Mouse (Mus musculus) stomach, embryonic 16.5 days (tissue): Measurements from ENCODE around the gene Pde4dip. TPM values are rescaled to one million over a fixed set of nuclear protein-coding genes. Genes with fewer than 3 reads are reported as not detected.

ENCODE experiments used
- ATAC-seq: fragments of 200-750 bp; cut with Nextera tagmentation; 2 replicates; pipeline ENCODE4 v1.8.0; 2017; ENCODE audit warnings: moderate number of reproducible peaks, moderate TSS enrichment; ENCODE audit not compliant: insufficient read depth, low FRiP score
- H3K27ac ChIP-seq: fragments of 300-500 bp; sonication (generic); 2 replicates; pipeline ENCODE4 v1.5.1; 2014; ENCODE audit warnings: low read length
- H3K27me3 ChIP-seq: fragments of 300-500 bp; sonication (generic); 2 replicates; pipeline ENCODE4 v1.6.1; 2014; ENCODE audit warnings: low read length, control low read depth, mixed read lengths; ENCODE audit not compliant: control insufficient read depth, insufficient read depth
- H3K36me3 ChIP-seq: fragments of 300-500 bp; sonication (generic); 2 replicates; pipeline ENCODE4 v1.6.1; 2014; ENCODE audit warnings: low read length; ENCODE audit not compliant: control insufficient read depth, insufficient read depth
- H3K4me1 ChIP-seq: fragments of 300-500 bp; sonication (generic); 2 replicates; pipeline ENCODE4 v1.6.1; 2014; ENCODE audit warnings: low read length, control low read depth, mixed read lengths; ENCODE audit not compliant: control insufficient read depth, insufficient read depth
- H3K4me2 ChIP-seq: fragments of 300-500 bp; sonication (generic); 2 replicates; pipeline ENCODE4 v1.6.1; 2014; ENCODE audit warnings: low read depth, low read length, mixed read lengths
- H3K4me3 ChIP-seq: fragments of 300-500 bp; sonication (generic); replicated peaks from 2 replicates; pipeline ENCODE4 v1.5.1; 2014; ENCODE audit warnings: mild to moderate bottlenecking, low read length
- H3K9ac ChIP-seq: fragments of 300-500 bp; sonication (generic); 2 replicates; pipeline ENCODE4 v1.6.1; 2014; ENCODE audit warnings: low read length
- H3K9me3 ChIP-seq: fragments of 300-500 bp; sonication (generic); replicated peaks from 2 replicates; pipeline ENCODE4 v1.6.1; 2016; ENCODE audit warnings: low read length, control low read depth; ENCODE audit not compliant: control insufficient read depth
- WGBS: fragments of 180-500 bp; shearing (Covaris S2); extraction: QIAGEN DNeasy Blood & Tissue Kit; methylation state at CpG from one replicate; pipeline ENCODE4 v1.1.7; 2014; 5-methylcytosine and 5-hydroxymethylcytosine counted together
- polyA plus RNA-seq: library from polyadenylated mRNA; unstranded; fragments of >200 nt; fragmentation: Nextera tagmentation; extraction: Ambion mirVana; gene quantifications from 2 replicates; pipeline ENCODE4 v1.2.1, GENCODE M21; 2015

Pde4dip gene
- polyA plus RNA-seq = 27.5 and 31.3 TPM in 2 replicates

DNA sequence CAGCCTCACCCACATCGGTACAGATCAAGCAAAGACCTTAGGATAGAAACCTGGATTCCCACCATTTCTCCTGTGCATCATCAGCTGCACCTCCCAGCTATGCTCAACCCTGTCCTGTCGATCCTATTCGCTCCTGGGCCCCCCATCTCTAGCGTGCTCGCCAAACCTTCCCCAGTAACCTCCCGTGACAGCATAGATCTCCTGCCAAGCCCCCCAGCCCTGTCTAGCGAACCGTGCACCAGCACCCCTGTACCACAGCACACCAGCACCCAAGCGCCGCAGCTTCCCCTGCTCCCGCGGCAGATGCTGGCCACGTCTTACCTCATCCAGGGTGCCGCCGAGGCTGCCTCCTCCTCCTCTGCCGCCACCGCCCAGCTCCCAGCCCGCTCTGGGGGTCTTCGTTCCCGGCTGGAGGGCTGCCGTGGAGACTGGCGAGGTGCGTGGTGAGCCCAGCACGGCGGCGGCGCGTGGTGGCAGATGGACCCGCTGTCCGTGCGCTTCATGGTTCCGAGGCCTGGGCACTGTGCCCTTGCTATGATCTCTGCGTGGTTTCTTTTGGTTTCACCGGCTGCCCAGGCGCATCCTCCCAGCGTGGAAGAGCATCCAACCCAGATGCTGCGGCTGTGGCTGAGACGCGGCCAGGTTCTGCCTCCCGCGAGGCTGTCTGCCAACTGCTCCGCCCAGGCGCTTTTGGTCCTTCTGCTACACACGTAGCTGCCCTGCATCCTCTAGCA, at the start of gene Pde4dip:
Pde4dip (minus strand) TSS at position 540 of the 734 bp plus-strand sequence.
- H3K36me3 ChIP-seq = no peaks in the 10 kb centered on the region
- H3K9ac ChIP-seq = peak within 1 kb of the TSS; percentile 51; the same call in 1 of the 2 replicates
- no peak within 1 kb of the TSS for H3K27ac ChIP-seq
- 3% methylated on average over 44 of the region's 44 CpGs for WGBS
- peaks cover 25% of the 10 kb centered on the region for H3K27me3 ChIP-seq
- peak within 1 kb of the TSS; percentile 42 for H3K4me3 ChIP-seq
- H3K9me3 ChIP-seq = no peaks in the 10 kb centered on the region
- ATAC-seq = no peak
- peaks cover 9% of the 10 kb centered on the region; the same call in 1 of the 2 replicates for H3K4me1 ChIP-seq
- peak within 1 kb of the TSS; percentile 67 for H3K4me2 ChIP-seq

DNA sequence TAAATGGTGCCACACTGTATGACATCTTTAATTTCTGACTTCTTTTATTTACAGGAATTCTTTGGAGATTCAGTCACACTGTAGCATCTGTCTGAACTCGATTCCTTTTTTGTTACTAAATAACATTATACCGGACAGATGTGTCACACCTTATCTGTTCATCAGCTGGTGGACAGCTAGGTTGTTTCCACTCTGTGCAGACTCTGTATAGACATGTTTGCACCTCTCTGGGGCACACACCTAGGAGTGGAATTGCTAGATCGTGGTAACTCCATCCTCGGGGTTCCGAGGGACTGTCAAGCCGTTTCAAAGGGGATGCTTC, 49.4 kb upstream of the Pde4dip start:
- Histone ChIP-seq H3K9ac (no peak overlapping the region), H3K27ac (no peak overlapping the region), H3K4me3 (no peak overlapping the region), H3K4me2 (no peak overlapping the region), H3K27me3 (no peaks in the 10 kb centered on the region), H3K9me3 (no peaks in the 10 kb centered on the region), H3K36me3 (no peaks in the 10 kb centered on the region), H3K4me1 (peaks cover 50% of the 10 kb centered on the region)
- 66% methylated on average over 6 of the region's 6 CpGs for WGBS
- no peak for ATAC-seq

DNA sequence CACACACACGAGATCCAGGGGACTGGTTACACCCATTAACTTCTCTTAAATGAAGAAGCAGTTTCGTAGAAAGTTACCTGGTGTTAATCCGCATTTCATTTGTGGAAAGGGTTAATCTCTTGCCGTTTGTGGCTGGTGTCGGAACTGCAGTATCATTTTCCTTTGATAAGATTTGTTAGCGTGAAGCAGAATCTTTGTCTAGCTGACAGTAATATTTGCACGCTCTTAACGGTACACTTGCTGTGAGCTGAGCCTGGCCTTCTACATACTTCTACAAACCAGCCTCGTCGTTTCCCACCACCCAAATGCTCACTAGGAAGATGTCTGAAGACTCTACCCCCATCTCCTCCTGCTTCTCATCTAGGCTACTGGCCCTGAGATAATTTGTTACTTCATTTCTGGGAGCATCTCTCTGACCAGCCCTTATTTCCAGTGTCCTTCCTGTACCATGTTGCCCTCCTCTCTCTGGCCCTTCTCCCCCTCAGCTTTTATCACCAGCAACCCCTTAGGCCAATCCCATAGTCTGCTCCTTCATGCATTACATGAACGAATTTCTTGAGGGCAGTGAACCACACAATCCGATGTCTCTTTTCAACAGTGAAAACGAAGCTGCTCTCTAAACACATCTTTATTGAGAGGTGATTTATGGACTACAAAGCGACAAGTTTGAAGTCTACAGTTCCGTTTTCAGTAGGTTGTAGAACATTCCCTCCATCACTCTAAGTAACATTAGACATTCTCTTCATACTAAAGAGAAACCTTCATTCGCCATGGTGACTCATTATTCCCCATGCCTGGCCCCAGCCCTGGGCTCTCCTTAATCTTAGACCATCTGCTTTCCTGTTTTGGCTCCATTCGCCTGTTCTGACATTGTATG, 48.8 kb upstream of the Pde4dip start:
- H3K4me1 ChIP-seq = peaks cover 49% of the 10 kb centered on the region
- no peak overlapping the region for H3K27ac ChIP-seq
- H3K27me3 ChIP-seq = no peaks in the 10 kb centered on the region
- H3K9ac ChIP-seq = no peak overlapping the region
- ATAC-seq = no peak
- no peaks in the 10 kb centered on the region for H3K36me3 ChIP-seq
- WGBS = 35% methylated on average over 17 of the region's 17 CpGs
- no peak overlapping the region for H3K4me3 ChIP-seq
- no peaks in the 10 kb centered on the region for H3K9me3 ChIP-seq
- H3K4me2 ChIP-seq = no peak overlapping the region

DNA sequence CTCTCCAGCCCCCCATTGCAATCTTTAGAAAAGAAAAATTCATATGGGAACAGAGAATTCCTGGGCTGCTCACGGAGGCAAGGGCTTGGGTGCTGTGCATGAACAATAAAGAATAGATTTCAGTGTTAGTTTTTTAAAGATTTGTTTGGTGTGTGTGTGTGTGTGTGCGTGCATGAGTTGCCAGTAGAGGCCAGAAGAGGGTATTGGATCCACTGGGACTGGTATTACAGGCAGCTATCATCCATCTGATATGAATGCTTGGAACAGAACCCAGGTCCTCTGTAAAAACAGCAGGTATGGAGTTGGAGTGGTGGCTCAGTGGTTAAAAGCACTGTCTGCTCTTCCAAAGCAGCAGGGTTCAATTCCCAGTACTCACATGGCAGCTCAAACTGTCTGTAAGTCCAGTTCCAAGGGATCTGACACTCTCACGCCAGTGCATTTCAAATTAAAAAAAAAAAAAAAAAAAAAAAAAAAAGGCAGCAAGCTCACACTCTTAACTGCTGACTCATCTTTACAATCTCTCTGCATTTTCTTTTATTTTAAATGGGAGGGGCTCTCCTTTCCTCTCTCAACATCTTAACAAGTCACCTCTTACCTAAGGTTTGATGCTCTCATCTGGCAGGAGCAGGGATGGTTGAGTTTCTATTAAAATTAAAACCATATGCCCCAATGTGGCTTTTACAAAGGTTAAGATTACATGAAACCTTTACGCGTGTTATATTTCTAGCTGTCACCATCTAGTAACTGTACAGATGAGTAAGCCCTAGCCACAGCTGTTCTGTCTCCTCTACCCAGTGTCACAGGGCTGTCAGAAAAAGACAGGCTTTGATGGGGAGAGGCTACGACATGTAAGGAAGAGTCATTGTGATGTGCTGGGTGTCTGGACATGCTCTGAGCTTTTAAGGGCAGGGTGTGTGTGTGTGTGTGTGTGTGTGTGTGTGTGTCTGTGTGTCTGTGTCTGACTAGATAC, 46.1 kb upstream of the Pde4dip start:
- no peaks in the 10 kb centered on the region for H3K27me3 ChIP-seq
- no peak overlapping the region for H3K27ac ChIP-seq
- peaks cover 33% of the 10 kb centered on the region for H3K4me1 ChIP-seq
- 80% methylated on average over 6 of the region's 6 CpGs for WGBS
- H3K9me3 ChIP-seq = no peaks in the 10 kb centered on the region
- no peak for ATAC-seq
- no peak overlapping the region for H3K4me3 ChIP-seq
- H3K36me3 ChIP-seq = no peaks in the 10 kb centered on the region
- no peak overlapping the region for H3K4me2 ChIP-seq
- H3K9ac ChIP-seq = no peak overlapping the region

DNA sequence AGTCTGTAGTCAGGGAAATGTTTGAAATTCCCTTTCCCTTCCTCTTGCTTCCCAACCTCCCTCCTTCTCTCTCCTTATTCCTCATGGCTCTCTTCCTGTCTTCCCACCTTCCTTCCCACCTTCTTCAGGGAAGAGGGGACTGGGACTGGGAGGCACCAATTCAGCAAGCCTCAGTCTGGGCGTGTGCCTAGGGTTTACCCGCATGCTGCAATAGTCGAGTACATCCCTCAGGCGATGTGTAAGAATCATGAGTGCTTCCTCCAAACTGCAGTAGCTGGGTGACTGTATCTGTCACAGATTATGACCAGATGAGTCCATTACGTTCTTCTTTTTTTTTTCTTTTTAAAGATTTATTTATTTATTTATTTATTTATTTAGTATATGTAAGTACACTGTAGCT, 45.3 kb upstream of the Pde4dip start:
- Histone ChIP-seq H3K4me2 (no peak overlapping the region), H3K4me3 (no peak overlapping the region), H3K36me3 (no peaks in the 10 kb centered on the region), H3K9ac (no peak overlapping the region), H3K9me3 (no peaks in the 10 kb centered on the region), H3K27ac (no peak overlapping the region), H3K4me1 (peaks cover 27% of the 10 kb centered on the region), H3K27me3 (no peaks in the 10 kb centered on the region)
- WGBS = 77% methylated on average over 5 of the region's 5 CpGs
- ATAC-seq = no peak

DNA sequence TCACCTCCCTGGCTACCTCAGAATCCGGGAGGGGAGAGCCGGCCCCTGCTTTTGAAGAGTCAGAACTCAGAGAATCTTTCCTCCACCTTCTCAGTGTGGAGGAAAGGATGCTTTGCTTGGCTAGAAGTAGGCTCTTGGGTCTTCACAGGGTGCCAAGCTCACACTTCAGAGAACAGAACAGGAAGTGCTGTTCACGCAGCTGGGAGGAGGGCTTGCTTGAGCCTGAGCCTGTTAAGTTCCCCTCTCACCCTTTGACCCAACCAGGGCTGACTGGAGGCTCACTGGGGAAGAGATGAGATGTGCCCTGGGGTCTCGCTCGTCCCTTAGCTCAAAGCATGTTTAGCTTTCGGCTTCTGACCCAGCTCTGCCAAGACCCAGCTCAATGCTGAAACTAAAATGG, 44.7 kb upstream of the Pde4dip start:
- H3K4me3 ChIP-seq = no peak overlapping the region
- WGBS = 37% methylated on average over 6 of the region's 6 CpGs
- H3K4me1 ChIP-seq = peaks cover 31% of the 10 kb centered on the region
- no peak for ATAC-seq
- H3K27ac ChIP-seq = no peak overlapping the region
- no peaks in the 10 kb centered on the region for H3K36me3 ChIP-seq
- H3K4me2 ChIP-seq = no peak overlapping the region
- H3K27me3 ChIP-seq = no peaks in the 10 kb centered on the region
- no peak overlapping the region; the same call in 1 of the 2 replicates for H3K9ac ChIP-seq
- no peaks in the 10 kb centered on the region for H3K9me3 ChIP-seq

DNA sequence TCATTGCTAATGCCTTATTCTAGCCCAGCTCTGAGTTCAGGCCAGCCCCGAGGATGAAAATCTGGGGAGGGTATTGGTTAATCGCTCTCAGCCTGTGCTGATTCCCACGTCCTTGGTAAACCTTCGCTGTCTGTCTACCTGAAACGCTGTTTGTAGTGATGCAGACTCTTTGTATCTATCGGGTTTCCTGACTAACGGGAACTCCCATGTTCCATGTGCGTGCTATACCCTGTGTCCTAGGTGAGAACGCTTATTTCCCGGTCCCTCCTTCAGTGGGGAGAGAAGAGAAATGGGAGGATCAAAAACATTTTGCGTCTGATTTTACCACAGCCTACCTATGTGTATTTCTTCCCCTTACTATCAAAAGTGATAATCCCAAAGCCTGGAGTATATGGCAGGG, 44.3 kb upstream of the Pde4dip start:
- Histone ChIP-seq H3K36me3 (no peaks in the 10 kb centered on the region), H3K9me3 (no peaks in the 10 kb centered on the region), H3K4me2 (peak overlapping the region; percentile 37; the same call in 1 of the 2 replicates), H3K4me3 (no peak overlapping the region), H3K9ac (no peak overlapping the region), H3K27me3 (no peaks in the 10 kb centered on the region), H3K4me1 (peaks cover 31% of the 10 kb centered on the region), H3K27ac (no peak overlapping the region)
- ATAC-seq = no peak
- WGBS = 39% methylated on average over 11 of the region's 11 CpGs

DNA sequence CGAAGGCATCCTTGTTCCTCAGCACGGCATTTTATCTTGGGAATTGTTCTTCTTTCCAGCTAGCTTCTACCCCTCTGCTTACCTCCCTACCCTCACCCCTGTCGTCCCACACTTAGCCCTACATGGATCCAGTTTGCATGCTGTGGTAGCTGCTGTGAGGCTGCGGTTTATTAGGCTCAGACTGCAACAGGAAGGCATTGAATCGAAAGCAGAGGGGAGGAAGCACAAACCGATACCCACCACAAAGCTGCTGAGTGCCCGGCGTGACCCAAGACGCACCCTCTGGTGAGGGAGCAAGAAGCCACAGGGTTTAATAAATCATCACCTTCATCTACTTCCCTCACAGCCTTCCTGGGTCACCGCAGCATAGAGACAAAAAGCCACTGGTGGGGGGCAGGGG, 43.6 kb upstream of the Pde4dip start:
- H3K9ac ChIP-seq = peak overlapping the region; percentile 51; the same call in 1 of the 2 replicates
- H3K27me3 ChIP-seq = no peaks in the 10 kb centered on the region
- 17% methylated on average over 10 of the region's 10 CpGs for WGBS
- H3K4me1 ChIP-seq = peaks cover 24% of the 10 kb centered on the region
- H3K9me3 ChIP-seq = no peaks in the 10 kb centered on the region
- peak overlapping the region; percentile 37 for H3K4me2 ChIP-seq
- no peak overlapping the region for H3K27ac ChIP-seq
- no peaks in the 10 kb centered on the region for H3K36me3 ChIP-seq
- no peak for ATAC-seq
- peak overlapping the region; percentile 10; the same call in 1 of the 2 replicates for H3K4me3 ChIP-seq
